Mouse (Mus musculus) ZHBTc4 (cell line): ENCODE data around the gene Clstn2.

Source experiments
- DNase-seq: peaks from one replicate; pipeline ENCODE4 v3.0.0-alpha.2; 2011; ENCODE audit warnings: low read depth, low spot score

The Clstn2 gene

DNA sequence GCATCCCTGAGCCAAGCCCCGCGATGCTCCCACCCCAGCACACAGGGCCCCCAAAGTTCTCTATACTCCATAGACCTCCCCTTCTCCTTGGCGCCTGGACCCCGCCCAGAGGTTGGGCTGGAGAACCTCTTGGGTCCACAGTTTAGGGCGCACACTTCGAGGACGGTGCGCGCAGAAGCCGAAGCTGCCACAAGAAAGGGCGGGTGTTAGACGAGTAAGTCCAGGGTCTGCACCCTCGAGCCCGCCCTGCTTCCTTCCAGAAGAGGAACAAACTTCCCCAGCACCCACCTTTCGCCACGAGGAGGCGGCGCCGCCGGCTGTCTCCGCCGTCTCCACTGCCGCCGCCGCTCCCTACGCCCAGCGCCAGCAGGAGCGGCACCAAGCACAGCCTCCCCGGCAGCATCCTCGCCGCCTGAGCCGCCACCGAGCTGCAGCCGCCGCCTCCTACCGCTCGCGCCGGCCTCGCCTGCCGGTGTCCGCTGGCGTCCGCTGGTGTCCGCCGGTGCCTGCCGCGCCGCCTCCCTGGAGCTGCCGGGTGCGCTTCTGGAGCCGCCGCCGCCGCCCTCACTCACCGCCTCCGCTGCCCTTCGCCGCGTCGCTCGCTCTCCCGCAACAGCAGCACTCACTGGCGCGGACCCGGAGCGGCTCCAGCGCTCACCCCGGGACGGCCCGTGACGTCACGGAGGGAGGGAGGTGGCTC is at the start of gene Clstn2:
TSS of gene Clstn2 (minus strand) at position 609 of the 700 bp plus-strand sequence.
- DNase-seq: peak; percentile 83

DNA sequence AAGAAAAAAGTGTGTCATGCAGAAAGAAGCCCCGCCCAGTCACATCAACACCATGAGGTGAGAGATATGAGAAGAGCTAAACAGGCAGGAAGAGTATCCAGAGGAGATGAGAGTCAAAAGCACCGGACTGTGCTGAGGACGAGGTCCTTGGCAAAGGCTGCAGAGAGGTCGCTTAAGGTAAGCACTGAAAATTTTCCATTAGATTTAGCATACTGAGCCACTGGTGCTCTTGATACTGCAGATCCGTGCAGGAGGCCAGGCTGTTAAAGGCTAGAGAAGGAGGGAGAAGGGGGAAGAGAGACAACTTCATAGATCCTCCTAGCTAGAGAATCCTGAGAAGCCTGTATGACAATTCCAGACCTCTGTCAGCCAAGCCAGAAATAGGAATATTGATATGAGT is 34.8 kb upstream of the Clstn2 start:
- DNase-seq: no peak

- DNase-seq: no peak
These were observed 28.7 kb upstream of the Clstn2 start for GRCm38 (mm10) chr9:98061646-98062045.

- DNase-seq: no peak
These were observed 24.3 kb upstream of the Clstn2 start for GRCm38 (mm10) chr9:98057291-98057690.

DNA sequence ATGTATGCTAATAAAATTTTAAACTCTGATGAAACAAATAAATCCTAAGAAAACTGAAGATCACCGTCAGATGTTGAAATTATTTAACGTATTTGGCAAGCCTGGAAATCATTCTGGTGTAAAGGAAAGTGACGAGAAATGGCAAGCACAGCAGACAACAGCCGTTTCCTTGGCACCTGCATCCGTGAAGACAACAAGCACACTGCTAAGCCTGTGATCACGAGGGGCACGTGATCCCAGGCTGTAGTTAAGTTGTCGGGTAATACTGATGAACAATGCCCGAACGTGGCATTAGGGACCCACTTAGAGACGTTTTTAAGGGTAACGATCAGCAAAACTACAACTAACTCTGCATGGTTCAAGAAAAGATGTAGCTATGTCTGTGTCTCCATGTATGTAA is 18.4 kb upstream of the Clstn2 start:
- DNase-seq: no peak

- no peak for DNase-seq
These were observed 383 bp upstream of the Clstn2 start for GRCm38 (mm10) chr9:98033273-98033855.

DNA sequence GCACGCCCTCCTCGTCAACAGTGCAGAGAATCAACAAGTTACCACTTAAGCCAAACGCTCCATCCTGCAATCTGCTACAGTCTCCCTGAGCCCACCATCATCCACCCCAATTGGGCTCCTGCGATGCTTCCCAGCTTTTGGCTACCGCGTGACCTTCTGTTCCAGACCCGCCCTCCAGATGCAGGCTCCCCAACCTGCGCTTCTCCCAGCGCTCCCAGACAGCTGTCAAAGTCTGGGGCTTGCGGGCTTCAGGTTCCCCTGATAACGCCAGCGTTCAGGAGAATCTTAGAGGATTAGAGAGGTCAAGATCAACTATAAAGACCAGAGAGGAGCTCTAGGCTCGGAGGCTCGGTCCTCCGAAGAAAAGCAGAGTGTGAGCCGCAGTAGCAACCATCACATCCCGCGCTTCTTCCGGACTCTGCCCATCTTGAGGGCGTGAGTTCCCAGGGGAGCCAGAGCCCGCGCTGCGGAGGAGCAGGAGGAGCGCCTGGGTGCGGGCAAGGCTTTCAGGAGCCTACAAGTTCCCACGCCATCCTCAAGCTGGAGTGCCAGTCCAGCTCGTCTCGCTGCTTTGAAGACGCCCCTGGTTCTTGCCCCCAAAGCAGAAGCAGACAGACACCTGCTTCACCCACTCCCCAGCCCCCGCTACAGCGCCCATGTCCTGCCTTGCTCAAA is 946 bp downstream of the Clstn2 start:
- peak; percentile 39 for DNase-seq

GRCm38 (mm10) chr9:98030715-98031114 is 2.3 kb downstream of the Clstn2 start:
- DNase-seq: no peak

GRCm38 (mm10) chr9:98025548-98025947 is 7.4 kb downstream of the Clstn2 start:
- no peak for DNase-seq

DNA sequence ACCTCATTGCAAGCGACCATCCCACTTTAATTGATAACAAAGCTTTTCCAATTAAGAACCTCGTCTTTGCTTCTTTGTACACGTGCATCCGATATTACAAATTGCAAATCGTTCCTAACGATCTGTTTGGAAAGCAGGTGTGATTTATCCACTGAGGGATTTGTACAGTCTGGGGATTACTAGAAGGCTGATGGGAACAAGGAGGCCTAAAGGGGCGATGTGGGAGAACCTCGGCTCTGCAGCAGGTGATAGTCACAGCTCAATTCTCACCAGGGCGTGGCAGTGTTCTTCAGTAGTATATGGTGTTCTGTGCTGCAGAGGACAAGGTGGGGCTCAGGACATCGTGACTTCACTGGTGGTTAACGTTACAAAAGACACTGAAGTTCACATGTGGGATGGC is 9.9 kb downstream of the Clstn2 start:
- DNase-seq: no peak

- DNase-seq: no peak
These were observed 13.1 kb downstream of the Clstn2 start for GRCm38 (mm10) chr9:98019876-98020275.

DNA sequence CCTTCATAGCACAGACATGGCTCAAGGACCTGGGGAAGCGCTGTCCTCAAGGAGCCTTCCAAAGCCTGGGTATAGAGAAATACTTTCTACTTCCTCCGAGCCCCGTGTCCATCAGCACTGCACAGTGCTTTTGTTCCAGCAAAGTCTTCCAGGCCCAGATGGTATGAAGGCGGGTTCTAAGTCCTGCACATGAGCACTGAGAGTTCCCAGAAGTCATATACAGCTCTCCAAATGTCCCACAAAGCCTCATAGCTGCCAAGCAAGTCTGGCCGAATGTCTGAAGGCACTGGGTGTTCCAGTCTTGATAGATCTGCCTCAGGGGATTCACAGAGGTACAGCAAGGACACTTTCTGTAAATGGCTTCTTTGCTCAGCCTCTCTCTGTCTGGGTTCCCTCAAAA is 14.3 kb downstream of the Clstn2 start:
- no peak for DNase-seq

GRCm38 (mm10) chr9:98016576-98016975 is 16.4 kb downstream of the Clstn2 start:
- DNase-seq: peak; percentile 4

DNA sequence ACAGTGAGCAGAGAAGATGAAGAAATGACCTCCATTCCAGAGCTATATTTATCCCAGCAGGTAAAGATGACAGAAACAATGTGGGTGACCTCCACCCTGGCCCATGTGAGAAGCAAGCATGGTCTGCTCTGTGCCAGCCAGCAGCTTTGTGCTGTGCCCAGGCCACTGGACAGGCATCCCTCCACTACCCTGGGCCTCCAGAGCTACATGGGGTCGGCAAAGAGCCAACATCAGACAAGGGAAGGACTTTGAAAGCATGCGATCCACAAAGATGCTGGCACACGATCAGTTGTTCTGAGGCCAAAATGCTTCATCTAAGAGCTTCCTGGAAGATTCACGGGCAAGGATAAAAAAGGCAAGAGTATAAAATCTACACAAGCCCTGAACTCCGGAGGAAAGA is 36.6 kb downstream of the Clstn2 start:
- DNase-seq: no peak

DNA sequence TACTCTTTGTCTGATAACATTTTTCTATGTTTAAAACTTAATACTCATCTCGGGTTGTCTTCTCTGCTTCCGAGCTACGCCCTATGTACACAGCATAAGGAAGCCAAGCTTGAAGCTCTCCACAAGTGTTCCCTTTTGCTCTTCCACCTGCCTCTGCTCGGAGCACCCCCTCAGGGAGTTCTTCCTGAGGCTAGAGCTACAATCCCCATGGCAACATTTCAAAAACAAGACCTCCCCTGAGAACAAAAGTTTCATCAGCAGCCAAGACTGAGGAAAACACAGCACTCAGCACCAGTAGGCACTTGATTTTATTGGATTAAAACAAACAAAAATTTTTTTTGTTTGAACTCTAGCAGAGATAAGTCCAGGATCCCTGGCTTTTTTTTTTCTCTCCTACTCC is 37.3 kb downstream of the Clstn2 start:
- DNase-seq: no peak

- no peak for DNase-seq
These were observed 40.9 kb downstream of the Clstn2 start for GRCm38 (mm10) chr9:97992131-97992530.

DNA sequence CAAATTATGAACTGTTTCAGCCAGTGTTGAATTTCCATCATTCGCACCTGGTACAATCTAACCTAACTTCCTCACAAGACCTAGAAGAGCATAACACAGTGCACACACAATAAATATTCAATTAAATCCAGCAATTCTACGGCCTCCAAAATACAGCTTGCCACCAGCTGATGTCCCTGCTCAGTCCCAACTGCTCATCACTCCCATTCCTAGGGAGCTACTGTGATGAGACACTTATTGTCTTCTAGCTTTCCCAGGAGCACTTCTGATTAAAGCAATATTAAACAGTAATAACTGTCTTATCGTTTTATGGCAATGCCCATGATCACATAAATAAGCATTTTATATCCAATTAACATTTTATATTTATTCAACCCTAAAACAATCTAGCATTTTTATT is 55.6 kb downstream of the Clstn2 start:
- DNase-seq: no peak

GRCm38 (mm10) chr9:97974801-97975347 is 58.1 kb downstream of the Clstn2 start:
- DNase-seq: no peak

GRCm38 (mm10) chr9:97966691-97967090 is 66.3 kb downstream of the Clstn2 start:
- no peak for DNase-seq

DNA sequence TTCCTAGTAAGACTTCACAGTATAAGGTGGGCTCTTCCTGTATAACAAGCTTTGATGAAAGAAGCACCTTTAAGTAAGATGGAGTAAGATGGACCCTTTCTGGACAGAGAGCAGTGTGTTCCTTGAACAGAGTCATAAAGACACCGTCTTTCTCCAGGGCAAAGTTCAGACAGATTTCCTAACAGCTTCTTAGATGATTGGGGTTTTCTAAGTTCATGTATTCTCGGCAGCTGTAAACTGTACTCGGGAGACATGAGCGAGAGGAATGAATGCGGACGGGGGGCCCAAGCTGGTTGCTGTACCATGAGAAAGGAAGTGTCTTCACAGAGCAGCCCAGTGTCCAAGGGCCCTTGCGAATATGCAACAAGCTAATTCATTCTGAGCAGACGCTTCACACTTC is 75.5 kb downstream of the Clstn2 start:
- DNase-seq: no peak

- DNase-seq: no peak
These were observed 76.4 kb downstream of the Clstn2 start for GRCm38 (mm10) chr9:97956407-97957106.

GRCm38 (mm10) chr9:97953746-97954359 is 79.1 kb downstream of the Clstn2 start:
- no peak for DNase-seq
